Mouse (Mus musculus): ENCODE measurements around the gene Zp3.

GRCm38 (mm10) chr5:135950710-135951412, 29.0 kb upstream of the Zp3 start:
- no peak for TF ChIP-seq CTCF (IDR thresholded peaks at IDR 0.05; ENCODE audit: borderline replicate concordance, extremely low read depth, insufficient read depth, insufficient read length)
- no peak for TF ChIP-seq POLR2A (IDR thresholded peaks at IDR 0.05; ENCODE audit: borderline replicate concordance, extremely low read depth, insufficient read depth, insufficient read length, poor library complexity, severe bottlenecking)
